Mouse (Mus musculus) CH12.LX (cell line): ENCODE measurements at regions not wholly inside any gene's neighbourhood (a gene's known extent, or its start where the extent isn't known, plus 50 kb on each side); places are given as distances from the start of the nearest gene placed in this dataset.

ENCODE experiments used
- DNase-seq: peaks from one replicate; pipeline ENCODE4 v3.0.0-alpha.2; 2013; ENCODE audit errors: extremely low read depth
- H3K27ac ChIP-seq: 2 replicates; pipeline ENCODE4 v1.5.1; 2012; ENCODE audit warnings: low read depth, mild to moderate bottlenecking, control low read depth, moderate library complexity; ENCODE audit not compliant: insufficient read depth
- H3K27me3 ChIP-seq: replicated peaks from 2 replicates; pipeline ENCODE3; 2012; ENCODE audit warnings: inconsistent platforms
- H3K36me3 ChIP-seq, 2 experiments: replicated peaks in 1 of 2; 2 replicates each; pipeline versions ENCODE3 to v1.6.1; 2012; ENCODE audit warnings: inconsistent platforms in 1 of 2, low read length in 1 of 2, mild to moderate bottlenecking in 1 of 2, mixed read lengths in 1 of 2, moderate library complexity in 1 of 2; ENCODE audit not compliant: control insufficient read depth in 1 of 2, insufficient read depth in 1 of 2
- H3K4me1 ChIP-seq, 2 experiments: 2 replicates each; pipeline ENCODE4 v1.6.1; 2012; ENCODE audit warnings: inconsistent platforms in 1 of 2, moderate library complexity in 1 of 2; ENCODE audit not compliant: insufficient read depth in 2 of 2, control insufficient read depth in 1 of 2
- H3K4me2 ChIP-seq: 2 replicates; pipeline ENCODE4 v1.6.1; 2012; ENCODE audit warnings: low read depth, mild to moderate bottlenecking, control low read depth; ENCODE audit not compliant: poor library complexity, insufficient read depth, severe bottlenecking
- H3K4me3 ChIP-seq, 3 experiments: fragments of 150-350 bp in 1 of 3; sonication (generic) in 1 of 3; replicated peaks in 1 of 3; 2 replicates each; pipeline versions ENCODE3 to v1.5.1; 2011 to 2012; ENCODE audit warnings: low read depth in 2 of 3, low read length in 2 of 3, mild to moderate bottlenecking in 2 of 3, moderate library complexity in 2 of 3, control low read depth in 1 of 3, improper control_type of control experiment in 1 of 3, inconsistent platforms in 1 of 3, mixed read lengths in 1 of 3; ENCODE audit not compliant: poor library complexity in 1 of 3
- H3K79me2 ChIP-seq: replicated peaks from 2 replicates; pipeline ENCODE4 v1.6.1; 2012; ENCODE audit warnings: mild to moderate bottlenecking, moderate library complexity; ENCODE audit not compliant: control insufficient read depth, poor library complexity, insufficient read depth, severe bottlenecking; ENCODE audit errors: extremely low read depth
- H3K9ac ChIP-seq: 2 replicates; pipeline ENCODE4 v1.6.1; 2012; ENCODE audit warnings: low read depth, mild to moderate bottlenecking, control low read depth, moderate library complexity; ENCODE audit not compliant: insufficient read depth
- H3K9me3 ChIP-seq: replicated peaks from 2 replicates; pipeline ENCODE3; 2012; ENCODE audit warnings: low read length, inconsistent platforms, mixed read lengths
- ELF1 ChIP-seq: IDR thresholded peaks from 2 replicates; pipeline ENCODE4 v1.6.1; 2014; ENCODE audit warnings: low read depth, mild to moderate bottlenecking, inconsistent platforms, low read length, improper control_type of control experiment
- EP300 ChIP-seq: IDR thresholded peaks from 2 replicates; pipeline ENCODE4 v1.6.1; 2011; ENCODE audit warnings: low read length, improper control_type of control experiment
- HCFC1 ChIP-seq: IDR thresholded peaks from 2 replicates; pipeline ENCODE4 v1.6.1; 2012; ENCODE audit warnings: low read depth, mild to moderate bottlenecking, inconsistent platforms, low read length, improper control_type of control experiment
- JUN ChIP-seq: IDR thresholded peaks from 2 replicates; pipeline ENCODE4 v1.6.1; 2011; ENCODE audit warnings: low read depth, mild to moderate bottlenecking, low read length, improper control_type of control experiment, moderate library complexity; ENCODE audit not compliant: insufficient read depth
- MAX ChIP-seq: IDR thresholded peaks from 2 replicates; pipeline ENCODE4 v1.6.1; 2011; ENCODE audit warnings: low read length, improper control_type of control experiment
- MAZ ChIP-seq: IDR thresholded peaks from 2 replicates; pipeline ENCODE4 v1.6.1; 2012; ENCODE audit warnings: low read depth, mild to moderate bottlenecking, inconsistent platforms, low read length, improper control_type of control experiment, moderate library complexity
- MYC ChIP-seq: IDR thresholded peaks from 2 replicates; pipeline ENCODE4 v1.6.1; 2011; ENCODE audit warnings: low read depth, mild to moderate bottlenecking, improper control_type of control experiment, low read length
- NELFE ChIP-seq: IDR thresholded peaks from 2 replicates; pipeline ENCODE4 v1.6.1; 2011; ENCODE audit warnings: low read depth, low read length, improper control_type of control experiment
- NRF1 ChIP-seq: IDR thresholded peaks from 2 replicates; pipeline ENCODE4 v1.6.1; 2014; ENCODE audit warnings: low read depth, mild to moderate bottlenecking, inconsistent platforms, low read length, improper control_type of control experiment, moderate library complexity
- POLR2AphosphoS2 ChIP-seq: IDR thresholded peaks from 2 replicates; pipeline ENCODE4 v1.6.1; 2011; ENCODE audit warnings: low read depth, low read length, improper control_type of control experiment
- RAD21 ChIP-seq: IDR thresholded peaks from 2 replicates; pipeline ENCODE4 v1.6.1; 2011; ENCODE audit warnings: low read depth, mild to moderate bottlenecking, low read length, improper control_type of control experiment, moderate library complexity
- TBP ChIP-seq: conservative IDR thresholded peaks from 2 replicates; pipeline ENCODE4 v1.6.1; 2011; ENCODE audit warnings: low read depth, low read length, improper control_type of control experiment
- TCF12 ChIP-seq: IDR thresholded peaks from 2 replicates; pipeline ENCODE4 v1.6.1; 2014; ENCODE audit warnings: low read depth, mild to moderate bottlenecking, inconsistent platforms, low read length, improper control_type of control experiment
- UBTF ChIP-seq: IDR thresholded peaks from 2 replicates; pipeline ENCODE4 v1.6.1; 2012; ENCODE audit warnings: low read depth, mild to moderate bottlenecking, inconsistent platforms, low read length, improper control_type of control experiment, moderate library complexity
- USF1 ChIP-seq: IDR thresholded peaks from 2 replicates; pipeline ENCODE4 v1.6.1; 2014; ENCODE audit warnings: low read depth, mild to moderate bottlenecking, inconsistent platforms, low read length, improper control_type of control experiment
- ZC3H11A ChIP-seq: IDR thresholded peaks from 2 replicates; pipeline ENCODE4 v1.6.1; 2012; ENCODE audit warnings: low read depth, mild to moderate bottlenecking, inconsistent platforms, low read length, improper control_type of control experiment
- ZKSCAN1 ChIP-seq: IDR thresholded peaks from 2 replicates; pipeline ENCODE4 v1.6.1; 2012; ENCODE audit warnings: low read depth, inconsistent platforms, low read length, improper control_type of control experiment, borderline replicate concordance
- ZNF384 ChIP-seq: IDR thresholded peaks from 2 replicates; pipeline ENCODE4 v1.6.1; 2012; ENCODE audit warnings: low read depth, low read length, improper control_type of control experiment, inconsistent platforms
- dilution Hi-C: fragments of 300-500 bp; cut with MboI; formaldehyde crosslinking; loops from 2 replicates; pipeline ENCODE4 v1.14.3; 2020; ENCODE audit warnings: low sequenced_read_pairs; ENCODE audit not compliant: extremely low pct_unique_long_range_greater_than_20kb, extremely low pct_ligation_motif_present
- in situ Hi-C: fragments of 300-500 bp; cut with MboI; formaldehyde crosslinking; loops from 3 replicates; pipeline ENCODE4 v1.14.3; 2019; ENCODE audit warnings: low sequenced_read_pairs, low pct_ligation_motif_present, low pct_unique_long_range_greater_than_20kb, mixed read lengths

DNA sequence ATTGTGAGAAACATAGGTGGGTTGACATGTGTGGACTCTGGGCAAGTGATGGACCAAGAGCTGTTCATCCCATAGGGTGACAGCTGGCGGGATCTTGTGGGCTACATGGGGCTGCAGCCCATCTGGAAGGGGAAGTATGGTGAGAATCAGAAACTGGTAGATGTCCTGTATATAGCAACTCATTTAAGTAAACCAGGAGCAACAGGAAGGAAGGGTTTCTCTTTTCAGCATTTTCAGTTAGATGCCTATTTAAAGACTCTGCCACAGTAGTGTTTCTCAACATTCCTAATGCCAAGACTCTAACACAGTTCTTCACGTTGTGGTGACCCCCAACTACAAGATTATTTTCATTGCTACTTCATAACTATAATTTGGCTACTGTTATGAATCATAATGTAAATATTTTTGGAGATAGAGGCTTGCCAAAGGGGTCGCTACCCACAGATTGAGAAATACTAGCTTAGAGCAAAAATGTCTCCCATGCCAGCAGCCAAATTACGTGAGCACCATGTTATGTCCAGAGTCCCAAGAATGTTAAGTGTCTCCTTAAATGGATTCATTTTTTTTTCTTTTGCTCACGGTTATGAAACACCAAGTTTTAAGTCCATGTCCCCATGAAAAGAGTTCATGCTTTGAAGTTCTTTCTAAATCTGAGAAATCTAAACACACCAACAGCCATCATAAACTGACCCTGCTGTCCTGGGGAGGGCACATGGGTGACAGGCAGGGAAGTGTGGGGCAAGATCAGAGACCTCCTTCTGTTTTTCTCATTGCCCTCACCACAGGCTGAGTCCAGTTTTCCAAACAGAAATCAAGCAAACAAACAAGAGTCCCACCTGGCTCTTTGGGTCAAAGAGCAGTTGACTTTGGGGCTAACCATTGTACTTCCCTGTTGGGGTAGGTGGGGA lies 62.3 kb upstream of the Ctla4 start:
- Histone ChIP-seq H3K9me3 (no peaks in the 10 kb centered on the region), H3K4me2 (no peak overlapping the region), H3K4me1 (peaks cover 15 to 40% of the 10 kb centered on the region in 2 experiments), H3K27ac (no peak overlapping the region), H3K79me2 (peaks cover 63% of the 10 kb centered on the region), H3K4me3 (no peak overlapping the region), H3K36me3 (peaks cover 0 to 12% of the 10 kb centered on the region in 2 experiments), H3K27me3 (no peaks in the 10 kb centered on the region), H3K9ac (no peak overlapping the region)
- no peak for DNase-seq
- dilution Hi-C loops (no loop called here), in situ Hi-C loops (loop anchor here (25.0 kb wide), 1 partner anchor 262 kb away; the partner anchor contains the start of gene Raph1)
- TF ChIP-seq MAX = no peak
- no peak for TF ChIP-seq TCF12
- no peak for TF ChIP-seq NRF1
- TF ChIP-seq POLR2AphosphoS2 = no peak
- TF ChIP-seq UBTF = no peak
- TF ChIP-seq EP300 = no peak
- no peak for TF ChIP-seq HCFC1
- TF ChIP-seq USF1 = no peak
- no peak for TF ChIP-seq JUN
- TF ChIP-seq ZNF384 = no peak
- TF ChIP-seq MYC = no peak
- no peak for TF ChIP-seq TBP
- no peak for TF ChIP-seq MAZ
- no peak for TF ChIP-seq ELF1
- no peak for TF ChIP-seq ZKSCAN1
- TF ChIP-seq NELFE = no peak
- no peak for TF ChIP-seq ZC3H11A
- no peak for TF ChIP-seq RAD21
